Mouse (Mus musculus) lung, postnatal 0 days (tissue): ENCODE measurements at regions not wholly inside any gene's neighbourhood (a gene's known extent, or its start where the extent isn't known, plus 50 kb on each side); places are given as distances from the start of the nearest gene placed in this dataset.

Experiments
- CTCF ChIP-seq: IDR thresholded peaks from 2 replicates; pipeline ENCODE4 v1.5.1; 2016; ENCODE audit warnings: antibody characterized with exemption, mild to moderate bottlenecking
- EP300 ChIP-seq: IDR thresholded peaks from 2 replicates; pipeline ENCODE4 v1.6.1; 2016; ENCODE audit warnings: antibody characterized with exemption, mild to moderate bottlenecking, control low read depth

- TF ChIP-seq CTCF (no peak), EP300 (no peak)
Observed at GRCm38 (mm10) chr12:107262516-107262915, 225.9 kb upstream of the 3110018I06Rik start.
